Mouse (Mus musculus): Measurements from ENCODE around the gene Rcl1. TPM values are rescaled to one million over a fixed set of nuclear protein-coding genes. Genes with fewer than 3 reads are reported as not detected.

Rcl1 gene
- polyA plus RNA-seq, 1 experiment from 2014 or later: 83.7 TPM

DNA sequence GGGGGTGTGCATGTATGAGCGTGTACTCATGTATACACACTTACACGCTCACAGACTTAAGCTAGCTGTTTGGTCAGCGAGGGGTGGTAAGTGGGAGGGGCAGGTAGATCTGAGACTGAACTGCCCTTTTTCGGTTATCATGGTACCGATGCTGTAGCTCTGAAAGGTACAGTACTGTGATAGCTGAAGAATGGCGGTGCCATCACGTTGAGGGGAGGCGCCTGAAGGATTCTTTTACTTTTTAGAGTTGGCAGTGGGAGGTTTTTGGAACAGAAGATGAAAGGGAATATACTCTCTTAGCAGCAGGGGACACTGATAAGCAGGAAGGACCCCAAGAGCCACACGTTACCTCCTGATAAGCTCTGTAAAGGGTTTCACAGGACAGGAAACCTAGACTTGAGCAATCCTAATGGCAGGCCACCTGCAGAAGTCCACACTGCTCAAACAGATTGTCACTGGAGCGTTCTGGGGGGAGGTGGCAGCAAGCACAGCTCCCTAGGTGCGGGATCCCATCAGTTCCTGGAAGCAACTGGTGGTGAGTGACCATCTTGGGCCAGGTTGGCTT lies 34.1 kb downstream of the Rcl1 start:
- H3K27me3 ChIP-seq (replicated peaks): no peaks in the 10 kb centered on the region
- 0 out of 2 replicates have a peak overlapping the region, but pooled peaks have one; percentile 19 for H3K9ac ChIP-seq
- H3K36me3 ChIP-seq: peaks cover 95% of the 10 kb centered on the region
- WGBS (ENCODE audit: insufficient replicate concordance): 31% methylated on average over 11 of the region's 11 CpGs
- H3K4me2 ChIP-seq: peak overlapping the region; percentile 41
- H3K27ac ChIP-seq: peak overlapping the region; percentile 74
- ATAC-seq: peak; percentile 85
- peaks cover 66% of the 10 kb centered on the region for H3K4me1 ChIP-seq
- no peak overlapping the region for H3K4me3 ChIP-seq
- H3K9me3 ChIP-seq (replicated peaks): no peaks in the 10 kb centered on the region

- Histone ChIP-seq H3K9me3 (replicated peaks) (no peaks in the 10 kb centered on the region), H3K4me2 (no peak overlapping the region), H3K27ac (no peak overlapping the region), H3K4me3 (no peak overlapping the region), H3K36me3 (peaks cover 95% of the 10 kb centered on the region), H3K9ac (no peak overlapping the region), H3K4me1 (peaks cover 71% of the 10 kb centered on the region), H3K27me3 (replicated peaks) (no peaks in the 10 kb centered on the region)
- no peak for ATAC-seq
- 77% methylated on average over 10 of the region's 10 CpGs for WGBS (ENCODE audit: insufficient replicate concordance)
Observed at GRCm38 (mm10) chr19:29138546-29139270, 37.5 kb downstream of the Rcl1 start.

DNA sequence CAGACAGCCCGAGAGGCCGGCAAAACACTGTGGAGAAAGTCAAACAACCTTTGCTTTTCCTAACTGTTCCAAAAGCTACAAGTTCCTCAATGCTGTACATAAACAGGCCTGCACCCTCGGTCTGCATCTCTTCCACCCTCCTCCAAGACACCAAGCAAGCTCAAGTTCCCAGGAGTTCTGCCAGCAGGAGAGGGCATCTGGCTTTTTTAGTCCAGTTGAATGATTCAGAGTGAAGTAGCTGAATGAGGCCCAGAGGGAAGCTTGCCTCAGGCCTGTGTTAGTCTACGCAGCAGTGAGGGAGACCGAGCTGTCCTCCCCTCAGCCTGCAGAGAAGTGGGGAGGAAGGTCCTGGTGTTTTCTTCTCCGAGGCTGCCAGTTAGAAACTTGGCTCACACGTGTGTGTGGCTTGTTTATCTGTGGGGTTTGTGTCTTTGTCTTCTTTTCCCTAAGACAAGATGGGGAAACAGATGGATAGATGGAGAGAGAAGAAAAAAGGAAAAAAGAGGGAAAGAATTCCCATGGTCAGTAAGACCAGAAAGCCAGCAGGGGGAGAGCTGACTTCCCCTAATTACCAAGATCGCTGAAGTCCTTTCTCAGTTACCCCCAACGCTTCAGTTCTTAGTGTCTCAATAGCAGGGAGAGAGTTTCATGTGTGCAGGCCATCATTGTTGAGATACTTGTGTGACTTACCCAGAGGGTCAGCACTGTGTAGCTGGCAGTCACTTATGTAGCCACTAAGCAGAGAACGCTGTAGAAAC lies 38.7 kb downstream of the Rcl1 start:
- WGBS (ENCODE audit: insufficient replicate concordance): 79% methylated on average over 10 of the region's 10 CpGs
- peaks cover 59% of the 10 kb centered on the region for H3K4me1 ChIP-seq
- H3K9me3 ChIP-seq (replicated peaks): no peaks in the 10 kb centered on the region
- H3K27ac ChIP-seq: peak overlapping the region; percentile 36; the same call in 1 of the 2 replicates
- peaks cover 94% of the 10 kb centered on the region for H3K36me3 ChIP-seq
- no peak overlapping the region for H3K9ac ChIP-seq
- no peak overlapping the region for H3K4me3 ChIP-seq
- H3K4me2 ChIP-seq: no peak overlapping the region
- no peaks in the 10 kb centered on the region for H3K27me3 ChIP-seq (replicated peaks)
- no peak for ATAC-seq

DNA sequence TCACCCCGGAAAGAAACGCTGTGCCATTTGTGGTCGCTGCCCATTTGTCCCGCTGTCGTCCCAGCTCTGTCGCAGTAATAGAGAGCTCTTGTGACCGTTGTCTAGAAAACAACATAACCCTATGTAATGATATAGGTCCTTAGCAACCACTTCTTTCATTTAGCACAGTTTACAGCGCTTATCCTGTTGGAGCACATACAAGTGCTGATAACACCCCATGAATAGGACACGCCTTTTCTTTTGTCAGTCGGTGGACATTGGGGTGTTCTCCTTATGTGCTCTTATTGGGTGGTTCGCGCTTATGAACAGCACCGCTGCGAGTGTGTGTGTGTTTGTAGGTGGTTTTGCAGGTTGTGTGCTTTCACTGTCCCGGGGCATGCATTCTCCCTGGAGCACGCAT lies 39.8 kb downstream of the Rcl1 start:
- peak; percentile 69 for ATAC-seq
- Histone ChIP-seq H3K4me3 (no peak overlapping the region), H3K9ac (no peak overlapping the region), H3K9me3 (replicated peaks) (no peaks in the 10 kb centered on the region), H3K4me1 (peaks cover 49% of the 10 kb centered on the region), H3K27me3 (replicated peaks) (no peaks in the 10 kb centered on the region), H3K36me3 (peaks cover 94% of the 10 kb centered on the region), H3K4me2 (no peak overlapping the region), H3K27ac (peak overlapping the region; percentile 46; the same call in 1 of the 2 replicates)
- 73% methylated on average over 16 of the region's 16 CpGs for WGBS (ENCODE audit: insufficient replicate concordance)

DNA sequence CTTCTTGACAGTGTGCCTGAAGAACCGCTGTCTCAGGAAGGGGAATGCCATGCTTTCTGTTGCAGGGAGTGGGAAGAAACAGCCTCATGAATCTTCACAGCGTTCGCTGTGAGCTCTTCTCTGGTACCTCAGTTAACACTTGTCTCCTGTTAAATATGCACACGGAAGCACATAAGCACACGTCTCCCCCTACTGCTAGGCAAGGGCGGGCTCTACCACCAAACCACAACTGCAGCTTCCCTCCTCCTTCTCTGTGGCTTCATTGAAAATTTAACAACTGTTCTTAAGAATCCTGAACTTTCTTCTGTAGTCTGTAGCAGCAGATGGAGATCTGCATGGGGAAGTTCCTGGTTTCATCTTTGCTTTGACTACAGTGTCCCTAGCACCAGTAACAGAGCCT lies 41.1 kb downstream of the Rcl1 start:
- no peaks in the 10 kb centered on the region for H3K27me3 ChIP-seq (replicated peaks)
- peaks cover 38% of the 10 kb centered on the region for H3K4me1 ChIP-seq
- H3K4me3 ChIP-seq: no peak overlapping the region
- H3K36me3 ChIP-seq: peaks cover 96% of the 10 kb centered on the region
- no peak overlapping the region for H3K4me2 ChIP-seq
- H3K9ac ChIP-seq: no peak overlapping the region
- WGBS (ENCODE audit: insufficient replicate concordance): 72% methylated on average over 6 of the region's 6 CpGs
- no peak for ATAC-seq
- no peak overlapping the region for H3K27ac ChIP-seq
- no peaks in the 10 kb centered on the region for H3K9me3 ChIP-seq (replicated peaks)

GRCm38 (mm10) chr19:29145421-29145820 lies 44.2 kb downstream of the Rcl1 start:
- H3K27ac ChIP-seq: no peak overlapping the region
- no peak overlapping the region for H3K4me3 ChIP-seq
- 91% methylated on average over 6 of the region's 6 CpGs for WGBS (ENCODE audit: insufficient replicate concordance)
- H3K9me3 ChIP-seq (replicated peaks): no peaks in the 10 kb centered on the region
- peaks cover 21% of the 10 kb centered on the region for H3K4me1 ChIP-seq
- no peak overlapping the region for H3K9ac ChIP-seq
- no peaks in the 10 kb centered on the region for H3K27me3 ChIP-seq (replicated peaks)
- H3K36me3 ChIP-seq: peaks cover 72% of the 10 kb centered on the region
- H3K4me2 ChIP-seq: no peak overlapping the region
- ATAC-seq: no peak

DNA sequence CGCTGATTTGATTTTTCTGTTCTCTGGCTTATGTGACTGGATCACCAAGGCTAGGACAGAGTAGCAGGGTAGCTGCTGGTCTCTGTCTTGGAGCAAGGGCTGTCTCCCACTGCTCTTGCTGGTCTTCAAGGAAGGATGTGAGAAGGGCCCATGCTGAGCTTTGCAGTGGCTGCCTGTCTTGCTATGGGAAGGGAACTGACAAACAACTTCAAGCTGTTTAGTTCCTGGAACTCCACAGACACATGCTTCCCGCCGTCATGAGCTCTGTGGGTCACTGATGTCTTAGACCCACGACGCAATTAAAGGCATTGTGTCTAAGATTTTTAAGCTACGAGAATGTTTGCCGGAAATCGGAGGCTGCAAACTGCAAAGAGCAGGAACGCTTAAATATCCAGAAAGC lies 45.6 kb downstream of the Rcl1 start:
- no peaks in the 10 kb centered on the region for H3K27me3 ChIP-seq (replicated peaks)
- no peaks in the 10 kb centered on the region for H3K9me3 ChIP-seq (replicated peaks)
- H3K4me2 ChIP-seq: no peak overlapping the region
- H3K4me1 ChIP-seq: peaks cover 12% of the 10 kb centered on the region
- peaks cover 58% of the 10 kb centered on the region for H3K36me3 ChIP-seq
- no peak for ATAC-seq
- no peak overlapping the region for H3K27ac ChIP-seq
- WGBS (ENCODE audit: insufficient replicate concordance): 84% methylated on average over 9 of the region's 9 CpGs
- no peak overlapping the region for H3K9ac ChIP-seq
- H3K4me3 ChIP-seq: no peak overlapping the region

GRCm38 (mm10) chr19:29149583-29149982 lies 48.4 kb downstream of the Rcl1 start:
- H3K9ac ChIP-seq: no peak overlapping the region
- peaks cover 31% of the 10 kb centered on the region for H3K36me3 ChIP-seq
- no peak overlapping the region for H3K27ac ChIP-seq
- no peak for ATAC-seq
- no peak overlapping the region for H3K4me3 ChIP-seq
- H3K4me2 ChIP-seq: no peak overlapping the region
- H3K27me3 ChIP-seq (replicated peaks): no peaks in the 10 kb centered on the region
- H3K4me1 ChIP-seq: peaks cover 9% of the 10 kb centered on the region; the same call in 1 of the 2 replicates
- H3K9me3 ChIP-seq (replicated peaks): no peaks in the 10 kb centered on the region
- WGBS (ENCODE audit: insufficient replicate concordance): 68% methylated on average over 6 of the region's 6 CpGs

DNA sequence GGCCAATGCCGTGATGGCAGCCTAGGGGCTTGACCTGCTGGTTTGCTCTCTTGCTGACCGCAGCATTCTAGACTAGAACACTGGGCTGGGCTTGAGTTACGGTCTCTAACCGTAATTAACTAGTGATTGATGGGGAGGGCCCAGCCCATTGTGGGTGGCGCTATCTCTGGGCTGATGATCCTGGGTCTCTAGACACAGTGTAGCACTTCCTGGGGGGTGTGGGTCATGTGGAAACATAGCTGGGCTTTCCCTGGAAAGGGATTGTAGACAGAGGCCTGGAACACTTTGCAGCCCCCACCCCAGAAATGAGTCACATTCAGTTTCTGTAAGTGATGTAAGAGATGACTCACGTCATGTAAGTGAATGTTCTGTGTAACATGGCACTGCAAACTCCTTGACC lies 48.9 kb downstream of the Rcl1 start:
- H3K27ac ChIP-seq: no peak overlapping the region
- no peaks in the 10 kb centered on the region for H3K27me3 ChIP-seq (replicated peaks)
- ATAC-seq: no peak
- no peak overlapping the region for H3K4me2 ChIP-seq
- peaks cover 26% of the 10 kb centered on the region for H3K36me3 ChIP-seq
- WGBS (ENCODE audit: insufficient replicate concordance): 70% methylated on average over 6 of the region's 6 CpGs
- no peak overlapping the region for H3K9ac ChIP-seq
- H3K4me1 ChIP-seq: peaks cover 9% of the 10 kb centered on the region; the same call in 1 of the 2 replicates
- no peak overlapping the region for H3K4me3 ChIP-seq
- H3K9me3 ChIP-seq (replicated peaks): no peaks in the 10 kb centered on the region

- WGBS (ENCODE audit: insufficient replicate concordance): 71% methylated on average over 2 of the region's 2 CpGs
- no peak for ATAC-seq
Observed at GRCm38 (mm10) chr19:29151443-29151842, 50.3 kb downstream of the Rcl1 start.

DNA sequence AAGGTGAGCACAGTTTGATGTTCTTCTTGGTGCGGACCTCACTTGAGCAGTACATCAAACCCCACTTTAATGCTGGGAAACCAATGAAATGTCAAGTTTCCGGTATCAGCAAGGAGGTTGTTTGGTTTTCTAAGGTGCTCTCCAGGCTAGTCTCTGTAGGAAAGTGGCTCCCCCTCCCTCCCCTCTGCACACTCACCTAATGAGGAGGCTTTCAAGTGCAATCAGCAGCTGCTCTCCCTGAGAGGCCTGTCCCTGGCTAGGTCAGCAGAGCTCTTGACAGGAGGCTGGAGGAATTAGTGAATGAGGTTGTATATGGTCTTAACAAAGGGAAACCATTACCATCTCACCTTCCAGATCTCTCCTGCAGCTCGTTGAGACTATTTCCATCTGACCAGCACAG lies 54.4 kb downstream of the Rcl1 start:
- 63% methylated on average over 3 of the region's 3 CpGs for WGBS (ENCODE audit: insufficient replicate concordance)
- Histone ChIP-seq H3K27ac (no peak overlapping the region), H3K27me3 (replicated peaks) (no peaks in the 10 kb centered on the region), H3K9ac (no peak overlapping the region), H3K36me3 (no peaks in the 10 kb centered on the region), H3K4me2 (no peak overlapping the region), H3K4me3 (no peak overlapping the region), H3K4me1 (peaks cover 6% of the 10 kb centered on the region; the same call in 1 of the 2 replicates), H3K9me3 (replicated peaks) (peaks cover 3% of the 10 kb centered on the region; the same call in 1 of the 2 replicates)
- no peak for ATAC-seq

More at GRCm38 (mm10) chr19:29151443-29151842, 50.3 kb downstream of the Rcl1 start:
- H3K27ac ChIP-seq: no peak overlapping the region
- H3K9me3 ChIP-seq (replicated peaks): no peaks in the 10 kb centered on the region
- H3K9ac ChIP-seq: no peak overlapping the region
- no peak overlapping the region for H3K4me2 ChIP-seq
- H3K36me3 ChIP-seq: peaks cover 12% of the 10 kb centered on the region
- no peak overlapping the region for H3K4me3 ChIP-seq
- H3K27me3 ChIP-seq (replicated peaks): no peaks in the 10 kb centered on the region
- peaks cover 15% of the 10 kb centered on the region for H3K4me1 ChIP-seq

GRCm38 (mm10) chr19:29156417-29156816 lies 55.2 kb downstream of the Rcl1 start:
- Histone ChIP-seq H3K36me3 (no peaks in the 10 kb centered on the region), H3K4me3 (no peak overlapping the region), H3K9me3 (replicated peaks) (peaks cover 3% of the 10 kb centered on the region; the same call in 1 of the 2 replicates), H3K27ac (no peak overlapping the region), H3K9ac (no peak overlapping the region), H3K27me3 (replicated peaks) (no peaks in the 10 kb centered on the region), H3K4me2 (no peak overlapping the region), H3K4me1 (peaks cover 6% of the 10 kb centered on the region; the same call in 1 of the 2 replicates)
- WGBS (ENCODE audit: insufficient replicate concordance): 38% methylated on average over 3 of the region's 3 CpGs
- 0 out of 2 replicates have a peak, but pooled peaks have one; percentile 40 for ATAC-seq

Data from liver, embryonic 12.5 days (tissue).